Mouse (Mus musculus) yolk sac, embryonic 10.5 days (tissue): ENCODE data around the gene Pacsin1.
"Not testable (repeated sequence)": the region's sequence is repeated elsewhere in the genome, so short reads cannot be mapped to it uniquely, and the experiment has no call there.

Experiments
- DNase-seq: peaks from one replicate; pipeline ENCODE4 v3.0.0-alpha.2; 2017; ENCODE audit warnings: low spot score

Gene Pacsin1

DNA sequence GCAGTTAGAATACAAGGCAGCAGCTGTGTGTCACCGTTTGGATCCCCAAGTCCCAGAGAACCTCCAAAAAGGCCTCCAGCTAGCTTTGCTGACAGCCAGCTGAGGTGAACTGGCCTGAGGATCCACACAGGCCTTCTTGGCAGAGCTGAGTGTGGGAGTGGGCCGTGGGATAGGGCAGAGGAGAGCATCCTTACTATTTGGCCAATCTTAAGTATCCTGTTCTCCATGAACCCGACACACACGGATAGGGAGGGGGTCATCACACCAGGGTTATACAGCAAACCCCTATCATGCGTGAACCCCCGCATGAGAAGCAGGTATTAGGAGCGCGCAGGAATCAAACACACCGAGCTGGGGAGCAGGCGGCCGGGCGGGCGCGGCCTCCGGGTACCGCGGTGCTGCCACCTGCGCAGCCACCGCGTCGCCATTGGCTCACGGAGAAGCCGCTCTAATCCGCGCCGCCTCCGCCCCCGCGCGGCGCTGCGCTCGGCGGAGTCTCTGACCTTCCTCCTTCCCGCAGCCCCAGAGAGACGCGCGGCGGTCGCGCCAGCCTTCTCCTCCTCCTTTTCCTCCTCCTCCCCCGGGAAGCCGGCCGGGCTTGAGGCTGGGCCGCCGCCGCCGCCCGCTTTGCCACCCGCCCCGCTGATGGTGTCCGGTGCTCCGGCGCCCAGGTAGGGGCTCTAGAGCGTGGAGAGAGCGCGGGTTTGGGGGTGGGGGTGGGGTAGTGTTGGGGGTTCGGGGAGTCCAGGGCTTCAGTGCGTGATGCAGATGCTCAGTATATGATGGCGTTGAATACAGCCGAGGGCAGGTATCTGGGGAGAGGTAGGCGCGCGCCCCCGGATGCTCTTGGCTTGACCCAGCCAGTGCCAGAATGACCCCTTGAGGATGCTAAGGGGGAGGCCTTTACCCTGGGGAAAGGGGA is at the start of gene Pacsin1:
Gene Pacsin1 (plus strand): TSS at position 421 of the 922 bp plus-strand sequence.
- no peak for DNase-seq

- DNase-seq, result no peak
These were observed 45.7 kb upstream of the Pacsin1 start for GRCm38 (mm10) chr17:27609576-27609975.

GRCm38 (mm10) chr17:27610679-27611518 is 44.4 kb upstream of the Pacsin1 start:
- no peak for DNase-seq

DNA sequence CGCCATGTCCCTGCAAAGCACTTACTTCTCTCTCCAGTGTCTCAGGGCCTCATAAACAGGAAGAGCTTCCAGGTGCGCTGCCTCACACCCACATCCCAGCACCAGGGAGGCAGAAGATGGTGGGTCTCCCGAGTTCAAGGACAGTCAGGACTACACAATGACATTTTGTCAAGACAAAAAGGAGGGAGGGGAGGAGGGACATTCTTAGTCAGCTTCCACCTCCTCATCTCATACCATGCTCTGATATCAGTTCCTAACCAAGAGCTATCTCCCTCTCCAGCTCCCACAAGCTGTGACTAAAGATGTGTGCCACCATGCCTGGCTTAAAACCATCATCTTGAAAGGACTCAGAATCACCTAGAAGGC is 43.8 kb upstream of the Pacsin1 start:
- DNase-seq, result no peak

- DNase-seq, result no peak
These were observed 43.3 kb upstream of the Pacsin1 start for GRCm38 (mm10) chr17:27611994-27612393.

GRCm38 (mm10) chr17:27613016-27613415 is 42.3 kb upstream of the Pacsin1 start:
- no peak for DNase-seq

DNA sequence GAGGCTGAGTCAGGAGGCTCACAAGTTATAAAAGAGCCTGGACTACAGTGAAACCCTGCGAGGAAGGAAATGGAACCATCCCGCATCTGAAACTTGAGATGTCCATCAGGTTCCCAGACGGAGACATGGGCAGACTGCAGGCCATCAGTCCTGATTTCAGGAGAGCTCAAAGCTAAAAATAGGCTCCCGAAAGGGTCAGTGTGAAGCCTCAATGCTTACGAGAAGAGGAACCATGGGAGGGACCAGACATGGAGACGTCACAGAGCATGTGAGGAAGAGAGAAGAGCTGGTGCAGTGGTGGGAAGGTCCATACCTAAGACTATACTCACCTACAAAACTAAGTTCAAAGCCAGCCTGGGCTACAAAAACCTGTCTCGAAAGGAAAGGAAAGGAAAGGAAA is 39.9 kb upstream of the Pacsin1 start:
- no peak for DNase-seq

- DNase-seq, result no peak
These were observed 34.1 kb upstream of the Pacsin1 start for GRCm38 (mm10) chr17:27621161-27621560.

DNA sequence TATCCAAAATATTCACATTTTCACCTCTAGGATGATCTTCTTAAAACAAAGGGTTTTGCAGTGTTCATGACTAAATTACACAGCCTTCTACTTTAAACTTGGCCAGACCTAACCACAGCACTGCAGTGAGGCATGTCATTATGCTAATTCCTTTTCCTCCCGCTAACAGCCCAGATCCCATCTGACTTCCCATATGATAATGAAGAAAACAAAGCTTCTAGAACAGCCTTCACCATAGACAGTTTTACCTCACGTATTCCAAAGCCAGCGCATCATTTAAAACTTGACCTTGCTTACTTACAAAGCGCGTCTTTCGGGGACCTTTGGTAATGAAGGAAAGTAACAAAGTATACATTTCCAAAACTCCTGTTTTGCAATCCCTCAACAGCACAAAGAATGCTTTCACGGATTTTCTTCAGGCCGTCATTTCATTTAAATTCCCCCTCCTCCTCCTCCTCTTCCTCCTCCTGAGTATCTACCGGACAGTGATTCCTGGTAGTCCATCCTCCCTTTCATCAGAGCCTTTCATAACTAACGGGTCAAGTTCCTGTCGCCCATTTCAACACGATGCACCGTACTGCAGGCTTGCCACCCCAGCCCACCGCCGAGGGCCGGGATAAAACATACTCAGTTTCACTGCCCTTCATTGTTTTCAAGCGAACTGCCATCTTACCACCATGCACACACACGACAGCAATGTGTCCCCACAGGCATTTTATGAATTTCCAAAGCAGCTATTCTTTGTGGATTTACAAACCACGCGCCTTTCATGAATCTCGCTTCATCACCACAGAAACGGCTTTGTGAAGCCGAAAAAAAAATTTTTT is 33.4 kb upstream of the Pacsin1 start:
- DNase-seq, result no peak

GRCm38 (mm10) chr17:27622611-27623359 is 32.5 kb upstream of the Pacsin1 start:
- DNase-seq, result peak; percentile 69

- peak; percentile 88 for DNase-seq
These were observed 31.7 kb upstream of the Pacsin1 start, which contains the start of gene Nudt3 for GRCm38 (mm10) chr17:27623360-27624326. Gene Nudt3 (minus strand): TSS chr17:27623495.

DNA sequence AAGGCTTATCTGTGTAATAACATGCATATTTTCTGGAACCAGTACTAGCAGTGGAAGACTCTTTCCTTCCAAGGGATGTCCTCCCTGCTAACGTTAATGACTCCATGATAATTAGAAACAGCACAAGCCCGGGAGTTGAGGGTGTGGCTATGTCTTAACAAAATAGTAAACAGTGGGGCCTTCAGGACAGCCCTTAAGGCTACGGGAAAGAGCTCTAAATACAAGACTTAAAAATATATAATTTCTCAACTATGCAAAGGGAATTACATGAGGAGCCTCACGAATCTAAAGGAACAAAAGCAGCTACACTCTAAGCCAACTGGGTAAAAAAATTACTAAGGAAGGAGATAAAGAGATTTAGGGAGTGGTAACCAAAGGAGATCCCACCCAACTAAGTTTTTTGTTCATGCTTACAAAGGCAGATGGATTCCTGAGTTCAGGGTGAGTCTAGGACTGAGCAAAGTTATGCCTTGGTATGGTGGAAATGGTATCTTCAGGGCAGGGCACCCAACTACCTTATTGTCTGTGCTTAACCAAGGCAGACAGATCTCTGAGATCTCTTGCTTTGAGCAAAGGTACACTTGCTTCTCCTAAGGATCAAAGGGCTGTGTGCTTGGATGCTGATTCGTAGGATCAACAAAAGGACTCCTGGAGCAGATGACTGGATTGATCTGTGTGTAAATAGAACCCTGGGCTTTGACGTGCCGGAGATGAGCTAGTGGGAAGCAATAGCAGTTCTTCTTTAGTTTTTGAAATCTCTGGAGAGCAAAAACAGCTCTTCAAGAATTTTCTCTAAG is 29.7 kb upstream of the Pacsin1 start:
- peak; percentile 77 for DNase-seq

DNA sequence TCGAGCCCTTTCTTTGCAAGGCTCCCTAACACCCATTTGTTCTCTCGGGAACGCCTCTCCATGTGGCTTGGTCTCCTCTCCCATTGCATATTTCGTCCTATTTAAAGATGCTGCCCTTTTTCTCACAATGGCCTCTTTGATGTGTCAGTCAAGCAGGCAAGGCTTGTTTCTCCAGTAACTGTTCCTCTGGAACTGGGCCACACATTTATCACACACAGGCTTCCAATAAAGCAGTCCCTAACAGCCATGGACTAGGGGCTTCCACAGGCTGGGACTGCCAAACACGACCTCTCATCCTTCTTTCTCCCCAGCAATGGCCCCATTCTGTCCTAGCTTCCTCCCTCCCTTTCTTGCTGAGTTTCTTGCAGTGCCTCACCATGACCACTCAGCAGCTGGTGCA is 28.6 kb upstream of the Pacsin1 start:
- no peak for DNase-seq

DNA sequence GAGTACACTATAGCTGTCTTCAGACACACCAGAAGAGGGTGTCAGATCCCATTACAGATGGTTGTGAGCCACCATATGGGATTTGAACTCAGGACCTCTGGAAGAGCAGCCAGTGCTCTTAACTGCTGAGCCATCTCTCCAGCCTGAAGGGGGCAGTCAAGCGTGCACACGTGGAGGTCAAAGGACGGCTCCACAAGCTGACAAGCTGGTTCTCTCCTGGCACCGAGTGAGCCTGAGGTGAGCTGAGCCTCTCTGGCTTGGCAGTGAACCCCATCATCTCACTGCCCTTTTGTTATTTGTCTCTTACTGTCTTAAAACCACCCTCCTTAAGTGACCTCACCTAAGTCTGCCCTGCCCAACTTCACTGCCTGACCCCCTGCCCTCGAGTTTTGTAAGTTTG is 27.9 kb upstream of the Pacsin1 start:
- DNase-seq, result no peak

DNA sequence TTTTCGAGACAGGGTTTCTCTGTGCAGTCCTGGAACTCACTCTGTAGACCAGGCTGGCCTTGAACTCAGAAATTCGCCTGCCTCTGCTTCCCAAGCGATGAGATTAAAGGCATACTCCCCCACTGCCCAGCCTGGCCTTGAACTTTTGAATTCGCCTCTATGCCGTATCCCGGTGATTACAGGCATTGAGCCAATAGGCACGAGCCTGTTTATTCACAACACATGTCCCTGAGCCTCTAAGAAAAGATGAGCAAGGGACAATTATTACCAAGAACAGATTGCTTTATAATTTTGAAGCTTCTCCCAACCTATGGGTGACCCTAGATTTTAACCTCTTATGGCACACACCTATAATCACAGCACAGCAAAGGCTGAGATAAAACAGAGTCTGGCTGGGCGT is 26.9 kb upstream of the Pacsin1 start:
- DNase-seq, result no peak

DNA sequence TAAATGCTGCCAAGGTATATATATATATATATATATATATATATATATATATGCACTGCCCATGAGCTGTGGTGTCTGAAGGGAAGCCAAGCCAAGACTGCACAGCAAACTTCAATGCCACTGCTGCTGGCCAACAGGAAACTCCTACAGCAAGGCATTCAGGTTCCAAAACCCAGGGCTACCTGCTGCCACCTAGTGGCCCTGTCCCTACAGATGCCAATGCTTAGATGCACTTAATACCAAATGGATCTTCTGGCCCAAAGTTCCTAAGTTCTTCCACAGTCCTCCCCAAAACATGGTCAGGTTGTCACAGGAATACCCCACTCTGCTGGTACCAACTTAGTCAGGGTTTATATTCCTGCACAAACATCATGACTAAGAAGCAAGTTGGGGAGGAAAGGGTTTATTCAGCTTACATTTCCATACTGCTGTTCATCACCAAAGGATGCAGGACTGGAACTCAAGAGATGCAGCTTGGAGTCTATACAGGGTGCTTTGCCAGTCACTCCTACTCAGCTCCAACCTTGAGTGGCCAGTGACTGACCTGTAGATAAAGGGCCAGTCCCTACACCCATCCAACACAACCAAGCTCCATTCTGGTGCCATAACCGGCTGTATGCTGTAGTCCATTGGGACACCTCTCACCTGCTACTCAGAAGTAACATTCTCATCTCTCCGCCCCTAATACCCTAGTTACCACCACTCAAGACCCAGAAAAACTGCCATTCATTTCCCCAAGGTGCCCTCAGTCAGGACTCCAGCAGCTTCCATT is 25.9 kb upstream of the Pacsin1 start:
- peak; percentile 68 for DNase-seq

DNA sequence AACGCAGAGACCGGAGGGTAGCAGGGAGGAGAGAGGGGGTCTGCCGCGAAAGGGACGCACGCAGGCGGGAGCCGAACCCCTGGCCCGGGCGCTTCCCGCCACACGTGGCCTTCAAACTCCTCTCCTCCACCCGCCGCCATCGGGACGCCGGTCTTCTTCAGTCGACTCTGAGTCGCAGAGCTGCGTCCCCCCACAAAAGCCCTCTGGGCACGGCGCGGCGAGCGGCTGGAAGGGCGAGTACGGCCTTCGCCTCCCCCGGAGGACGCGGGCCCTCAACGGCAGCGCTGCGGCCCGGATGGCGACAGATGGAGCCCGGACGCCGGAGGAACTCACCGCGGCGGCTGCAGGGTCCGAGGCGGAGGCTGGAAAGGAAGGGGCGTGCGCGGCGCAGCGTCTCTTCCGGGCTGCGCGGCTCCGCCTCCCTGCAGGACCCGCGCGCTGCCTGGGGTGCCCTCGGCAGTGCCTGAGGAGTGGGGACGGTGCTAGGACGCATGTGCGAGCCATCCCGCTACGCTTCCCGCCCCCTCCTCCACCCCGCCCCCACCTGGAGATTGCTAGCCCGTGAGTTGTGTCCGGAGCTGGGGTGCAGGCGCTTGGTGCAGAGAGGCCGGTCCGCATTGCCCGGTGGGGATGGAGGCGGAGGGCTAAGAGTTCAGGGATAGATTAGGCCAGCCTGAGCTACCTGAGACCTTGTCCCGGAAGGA is 20.3 kb upstream of the Pacsin1 start, which contains the start of gene RPS10-NUDT3:
Gene RPS10-NUDT3 (minus strand): TSS at position 352 of the 704 bp plus-strand sequence.
- peak; percentile 95 for DNase-seq

GRCm38 (mm10) chr17:27635575-27635903 is 19.8 kb upstream of the Pacsin1 start:
- not testable (repeated sequence) for DNase-seq
